Mouse (Mus musculus): ENCODE data around the gene Enpp3.

DNA sequence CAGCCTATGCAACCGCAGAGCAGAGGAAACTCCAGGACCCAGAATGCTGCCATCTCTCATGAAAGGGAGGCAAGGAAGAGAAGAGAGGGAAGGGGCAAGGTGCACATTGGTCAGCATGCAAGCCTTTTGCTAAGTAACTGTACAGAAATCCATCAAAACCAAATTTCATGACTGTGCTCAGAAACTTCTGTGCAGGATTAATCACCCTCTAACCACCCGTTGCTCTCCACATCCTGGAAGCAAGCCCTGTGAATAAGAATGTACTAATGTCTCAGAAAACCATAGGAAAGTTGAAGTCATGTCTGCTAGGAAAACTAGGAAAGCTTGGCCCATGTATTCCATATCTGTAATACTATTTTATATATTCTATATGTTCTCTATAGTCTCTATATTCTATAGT lies 103.5 kb downstream of the Enpp3 start:
- no peak for TF ChIP-seq CTCF (IDR thresholded peaks at IDR 0.05; ENCODE audit: low read depth)
- TF ChIP-seq EP300 (IDR thresholded peaks at IDR 0.05; ENCODE audit: low read depth) = no peak
